Comparison of ENCODE assay signal across 16 mouse cellular contexts in the genomic region with DNA sequence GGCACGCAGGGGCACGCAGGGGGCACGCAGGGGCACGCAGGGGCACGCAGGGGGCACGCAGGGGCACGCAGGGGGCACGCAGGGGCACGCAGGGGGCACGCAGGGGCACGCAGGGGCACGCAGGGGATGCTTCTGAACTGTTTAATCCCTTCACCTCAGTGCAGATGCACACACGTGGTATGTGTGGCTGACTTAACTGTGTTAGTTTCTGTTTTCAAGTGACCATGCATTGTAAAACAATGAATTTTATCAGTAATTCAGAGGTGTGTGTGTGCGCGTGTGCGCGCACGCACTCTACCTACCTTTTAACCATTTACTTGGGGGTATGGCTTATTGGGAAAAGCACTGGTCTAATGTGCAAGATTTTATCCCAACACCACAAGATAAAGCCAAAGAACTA.
"Had no signal": no experiment of that assay in that cellular context is flagged by ENCODE, and none has a peak within 500 bp of the region (broad histone marks: within the 10 kb centered on the region; RNA-seq: fewer than 3 reads in every experiment).

No protein-coding gene starts in this region.

- H3K36me3 ChIP-seq: liver, embryonic 15.5 days; midbrain, embryonic 15.5 days; neural tube, embryonic 12.5 days; stomach, embryonic 15.5 days had no signal

- H3K4me3 ChIP-seq: left cerebral cortex, adult 2 months; liver, embryonic 15.5 days; midbrain, embryonic 15.5 days; neural tube, embryonic 12.5 days; stomach, embryonic 15.5 days had no signal

- H3K27ac ChIP-seq: left cerebral cortex, adult 2 months; liver, embryonic 15.5 days; midbrain, embryonic 15.5 days; neural tube, embryonic 12.5 days; stomach, embryonic 15.5 days had no signal

- H3K9ac ChIP-seq: liver, embryonic 15.5 days; midbrain, embryonic 15.5 days; neural tube, embryonic 12.5 days; stomach, embryonic 15.5 days had no signal

- H3K9me3 ChIP-seq: liver, embryonic 15.5 days; midbrain, embryonic 15.5 days; neural tube, embryonic 12.5 days; stomach, embryonic 15.5 days had no signal

- H3K4me2 ChIP-seq: liver, embryonic 11.5 days; liver, embryonic 15.5 days; midbrain, embryonic 11.5 days; midbrain, embryonic 15.5 days; neural tube, embryonic 12.5 days; stomach, embryonic 15.5 days had no signal

- H3K27me3 ChIP-seq: liver, embryonic 15.5 days; midbrain, embryonic 15.5 days; neural tube, embryonic 12.5 days; stomach, embryonic 15.5 days had no signal

- ATAC-seq: midbrain, embryonic 15.5 days had no signal

- H3K4me1 ChIP-seq: liver, embryonic 15.5 days; midbrain, embryonic 15.5 days; neural tube, embryonic 12.5 days; stomach, embryonic 15.5 days had no signal

- DNase-seq: kidney, adult 11 months; kidney, postnatal 25 days; lung, adult 2 months; lung, postnatal 10 days; lung, postnatal 4 days; right cerebral cortex, postnatal 4 days; spleen, adult 18-20 months; thymus, adult 18-20 months; thymus, postnatal 14 days had no signal
